Comparison of ENCODE assay signal across 8 mouse cellular contexts in the genomic region with DNA sequence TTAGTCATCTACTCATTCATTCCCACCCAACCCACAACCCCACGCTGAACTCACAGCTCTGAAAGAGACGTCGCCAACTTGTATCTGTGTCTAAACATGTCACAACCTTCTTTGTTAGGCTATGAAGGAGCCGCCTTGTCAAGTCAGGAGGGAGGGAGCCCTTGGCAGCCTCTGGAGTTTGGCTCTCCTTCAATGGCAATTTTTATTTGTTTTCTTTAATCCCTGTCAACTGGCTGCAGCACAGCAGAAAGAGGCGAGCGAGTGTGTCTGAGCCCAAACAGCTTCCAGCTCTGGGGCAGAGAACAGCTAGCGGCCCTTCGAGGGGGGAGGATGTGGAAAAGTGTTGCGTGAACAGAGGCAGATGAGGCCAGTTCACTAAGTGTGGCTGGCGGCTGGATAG. TPM values are rescaled to one million over a fixed set of nuclear protein-coding genes. Genes with fewer than 3 reads are reported as not detected.
A peak's percentile ranks its signal among the peaks of the same experiment; 100 is the strongest.
DNase-seq lines count a peak whose midpoint lies in the region; ATAC-seq and TF ChIP-seq lines count a peak whose summit lies in the region.

No protein-coding gene starts in this region.

- H3K36me3 ChIP-seq in hindbrain, embryonic 16.5 days (ENCODE audit: control insufficient read depth, insufficient read depth, low read length): no peaks in the 10 kb centered on the region
- no peaks in the 10 kb centered on the region for H3K36me3 ChIP-seq in midbrain, embryonic 14.5 days (ENCODE audit: control insufficient read depth, insufficient read depth, low read length)

- no peak overlapping the region for H3K9ac ChIP-seq in hindbrain, embryonic 16.5 days (ENCODE audit: low read depth, low read length)
- H3K9ac ChIP-seq in midbrain, embryonic 14.5 days (replicated peaks; ENCODE audit: low read length): no peak overlapping the region

- H3K27ac ChIP-seq in bone marrow, adult 2 months (ENCODE audit: control insufficient read depth, insufficient read depth, low read depth, low read length, poor library complexity): peak overlapping the region; percentile 33
- peak overlapping the region; percentile 20; the same call in 1 of the 2 replicates for H3K27ac ChIP-seq in gastrocnemius, adult 2 months
- H3K27ac ChIP-seq in hindbrain, embryonic 16.5 days (ENCODE audit: low read depth, low read length): peak overlapping the region; percentile 9; the same call in 1 of the 2 replicates
- peak overlapping the region; percentile 61 for H3K27ac ChIP-seq in midbrain, embryonic 14.5 days (replicated peaks; ENCODE audit: low read depth, low read length)

- no peak overlapping the region for H3K4me2 ChIP-seq in hindbrain, embryonic 16.5 days (ENCODE audit: low read length)
- H3K4me2 ChIP-seq in midbrain, embryonic 14.5 days (ENCODE audit: low read length): no peak overlapping the region

- no peaks in the 10 kb centered on the region for H3K9me3 ChIP-seq in hindbrain, embryonic 16.5 days (ENCODE audit: control insufficient read depth, low read length)
- H3K9me3 ChIP-seq in midbrain, embryonic 14.5 days (ENCODE audit: control insufficient read depth, low read length): no peaks in the 10 kb centered on the region

- TF ChIP-seq CTCF in bone marrow, adult 2 months (IDR thresholded peaks at IDR 0.05; ENCODE audit: control insufficient read depth, insufficient read depth, low read length): no peak
- no peak for TF ChIP-seq CTCF in gastrocnemius, adult 2 months (IDR thresholded peaks at IDR 0.05)

- H3K27me3 ChIP-seq in hindbrain, embryonic 16.5 days (replicated peaks; ENCODE audit: control insufficient read depth, insufficient read depth, low read length): no peaks in the 10 kb centered on the region
- no peaks in the 10 kb centered on the region for H3K27me3 ChIP-seq in midbrain, embryonic 14.5 days (ENCODE audit: control insufficient read depth, insufficient read depth, low read length)

- H3K4me1 ChIP-seq in bone marrow, adult 2 months (ENCODE audit: control insufficient read depth, insufficient read depth, low read length): peaks cover 4% of the 10 kb centered on the region; the same call in 1 of the 2 replicates
- peaks cover 18% of the 10 kb centered on the region for H3K4me1 ChIP-seq in hindbrain, embryonic 16.5 days (ENCODE audit: control insufficient read depth, insufficient read depth, low read depth, low read length)
- peaks cover 19% of the 10 kb centered on the region for H3K4me1 ChIP-seq in midbrain, embryonic 14.5 days (ENCODE audit: control insufficient read depth, insufficient read depth, low read length)

- peak; percentile 87 for DNase-seq in NIH3T3 (ENCODE audit: low read depth)
- peak; percentile 73 for DNase-seq in gastrocnemius, adult 2 months
- DNase-seq in left cerebral cortex, adult 8-10 months (ENCODE audit: low spot score in 2 of 2): peak; percentile 21 to 79
- peak; percentile 74 for DNase-seq in midbrain, embryonic 14.5 days
- peak; percentile 66 to 69 for DNase-seq in urinary bladder, postnatal 4 days (ENCODE audit: low spot score in 2 of 2)

- H3K4me3 ChIP-seq in bone marrow, adult 2 months (replicated peaks; ENCODE audit: control insufficient read depth, low read depth, low read length): no peak overlapping the region
- no peak overlapping the region for H3K4me3 ChIP-seq in gastrocnemius, adult 2 months
- H3K4me3 ChIP-seq in hindbrain, embryonic 16.5 days (ENCODE audit: low read length): no peak overlapping the region
- no peak overlapping the region for H3K4me3 ChIP-seq in midbrain, embryonic 14.5 days (replicated peaks; ENCODE audit: low read depth, low read length)

- WGBS in bone marrow, adult 2 months: 70% methylated on average over 10 of the region's 10 CpGs
- WGBS in hindbrain, embryonic 16.5 days: 34% methylated on average over 10 of the region's 10 CpGs
- 23% methylated on average over 10 of the region's 10 CpGs for WGBS in midbrain, embryonic 14.5 days

- intact Hi-C loops in gastrocnemius, adult 2 months (cut with DNase I): no loop called here

- ATAC-seq in hindbrain, embryonic 16.5 days: peak; percentile 78
- peak; percentile 72 for ATAC-seq in midbrain, embryonic 14.5 days (ENCODE audit: low FRiP score, low TSS enrichment)
- no peak for ATAC-seq in erythroid progenitor cell, adult 5-6 weeks (replicated peaks; ENCODE audit: low FRiP score, poor library complexity, severe bottlenecking)

- no peak for TF ChIP-seq POLR2A in bone marrow, adult 2 months (IDR thresholded peaks at IDR 0.05; ENCODE audit: borderline replicate concordance, control insufficient read depth, low read depth, low read length)

RNA-seq across cellular contexts. Expression of gene Agpat4, which starts 50.0 kb away (rescaled TPM):
- polyA plus RNA-seq in bone marrow, adult 2 months (2011; ENCODE audit: insufficient read depth, insufficient read length, low replicate concordance, missing spikeins): 30.2 and 30.3 TPM in 2 replicates
- 1 to 10 TPM; 2.0 to 3.0 TPM for total RNA-seq in gastrocnemius, adult 2 months (2021)
- polyA plus RNA-seq in hindbrain, embryonic 16.5 days (2015; fragmentation: Nextera tagmentation; extraction: Ambion mirVana): 65.2 and 71.2 TPM in 2 replicates
- 10 to 100 TPM; 53.1 to 56.3 (median 54.5) TPM for total RNA-seq in left cerebral cortex, adult 8-10 months (2022)
- polyA plus RNA-seq in midbrain, embryonic 14.5 days (2014; fragmentation: Nextera tagmentation; extraction: Ambion mirVana): 30.9 and 31.3 TPM in 2 replicates
- 66.3 and 66.7 TPM in 2 replicates for total RNA-seq in erythroid progenitor cell, adult 5-6 weeks (2015; ENCODE audit: low replicate concordance)
- total RNA-seq in erythroid progenitor cell, adult 5-6 weeks (2017; ENCODE audit: low replicate concordance): 88.6 and 120 TPM in 2 replicates

Comparison
In these comparisons a context has a peak if more than half of its experiments do, and no peak if none do; other contexts are left out.
1. H3K27ac ChIP-seq: peak in every context shown above with its lines; median percentile 61 in midbrain, embryonic 14.5 days; 33 in bone marrow, adult 2 months; 20 in gastrocnemius, adult 2 months; 9 in hindbrain, embryonic 16.5 days.
2. RNA of gene Agpat4, which starts 50.0 kb away (total RNA-seq): 66.3 to 120 TPM in erythroid progenitor cell, adult 5-6 weeks and 53.1 to 56.3 TPM in left cerebral cortex, adult 8-10 months; 2.0 to 3.0 TPM in gastrocnemius, adult 2 months; every median in the first group is over 10 times any median in the second.
3. Peak in every context shown above with its lines, with median percentiles within 50 percentile points of each other: DNase-seq.